Mouse (Mus musculus): ENCODE measurements around the gene Nbea.

GRCm38 (mm10) chr3:55777501-55777900 lies 406.0 kb downstream of the Nbea start:
- TF ChIP-seq CHD2 (IDR thresholded peaks at IDR 0.05; ENCODE audit: low read depth, low read length) (no peak), ZNF384 (IDR thresholded peaks at IDR 0.05; ENCODE audit: low read depth, low read length) (no peak), MAFK (IDR thresholded peaks at IDR 0.05; ENCODE audit: insufficient read depth, low read depth, low read length) (no peak), ZC3H11A (IDR thresholded peaks at IDR 0.05; ENCODE audit: borderline replicate concordance, low read depth, low read length) (no peak)

All from ES-E14 (cell line).